Mouse (Mus musculus) ZHBTc4 (cell line): Measurements from ENCODE around the gene Dhx16.

Experiments used
- DNase-seq: peaks from one replicate; pipeline ENCODE4 v3.0.0-alpha.2; 2011; ENCODE audit warnings: low read depth, low spot score

The Dhx16 gene

GRCm38 (mm10) chr17:35920384-35920783 is 40.8 kb downstream of the Dhx16 start:
- DNase-seq: peak; percentile 26

DNA sequence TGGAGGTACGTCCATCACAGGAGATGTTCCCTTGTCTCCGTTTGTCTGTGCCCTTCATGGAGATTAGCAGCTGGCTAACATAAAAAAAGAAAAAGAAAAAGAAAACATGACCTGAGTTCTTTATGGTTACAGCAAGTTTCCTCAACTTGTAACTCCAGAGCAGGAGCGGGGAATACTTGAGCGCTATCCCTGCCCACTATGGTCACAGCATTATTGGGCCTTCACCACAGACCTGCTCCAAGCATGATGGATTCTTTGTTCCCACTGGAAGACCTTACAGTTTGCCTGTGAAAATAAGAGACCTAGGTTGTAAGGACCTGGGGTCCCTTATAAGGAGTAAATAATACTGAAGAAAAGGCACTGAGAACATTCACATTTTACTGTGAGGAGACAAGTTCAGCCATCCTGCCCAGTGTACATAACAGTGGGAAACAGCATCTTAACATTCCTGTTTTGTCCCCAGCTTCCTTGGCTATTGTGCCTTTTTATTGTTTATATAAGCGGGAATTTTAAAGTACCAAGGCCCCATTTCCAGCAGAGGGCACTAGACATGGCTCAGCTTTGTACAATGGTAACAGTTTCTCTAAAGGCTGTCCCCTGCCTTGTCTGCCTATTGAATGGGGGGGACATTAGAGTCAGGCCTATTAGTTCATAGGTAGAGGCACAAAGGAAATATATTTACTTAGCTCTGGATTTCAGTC is 41.4 kb downstream of the Dhx16 start:
- DNase-seq: peak; percentile 78

GRCm38 (mm10) chr17:35921710-35922109 is 42.1 kb downstream of the Dhx16 start:
- DNase-seq: no peak

GRCm38 (mm10) chr17:35922566-35922965 is 42.9 kb downstream of the Dhx16 start:
- no peak for DNase-seq

- no peak for DNase-seq
These were observed 43.7 kb downstream of the Dhx16 start for GRCm38 (mm10) chr17:35923281-35923680.

- DNase-seq: no peak
These were observed 47.9 kb downstream of the Dhx16 start for GRCm38 (mm10) chr17:35927471-35927870.

DNA sequence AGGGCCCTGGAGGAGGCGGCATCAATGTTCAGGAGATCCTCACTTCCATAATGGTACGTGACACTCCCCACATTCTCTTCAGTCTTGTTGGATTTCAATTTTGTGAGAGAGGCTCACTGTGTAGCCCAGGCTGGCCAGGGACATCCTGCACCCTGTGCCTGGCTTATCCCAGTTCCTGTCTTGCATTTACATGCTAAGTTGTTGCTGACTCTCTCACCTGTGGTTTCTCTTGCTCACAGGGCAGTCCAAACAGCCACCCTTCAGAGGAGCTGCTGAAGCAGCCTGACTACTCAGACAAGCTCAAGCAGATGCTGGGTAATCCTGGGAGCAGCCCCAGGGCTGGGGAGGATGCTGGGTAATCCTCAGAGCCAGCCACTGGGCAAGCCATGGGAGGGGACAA is 49.9 kb downstream of the Dhx16 start:
- no peak for DNase-seq

DNA sequence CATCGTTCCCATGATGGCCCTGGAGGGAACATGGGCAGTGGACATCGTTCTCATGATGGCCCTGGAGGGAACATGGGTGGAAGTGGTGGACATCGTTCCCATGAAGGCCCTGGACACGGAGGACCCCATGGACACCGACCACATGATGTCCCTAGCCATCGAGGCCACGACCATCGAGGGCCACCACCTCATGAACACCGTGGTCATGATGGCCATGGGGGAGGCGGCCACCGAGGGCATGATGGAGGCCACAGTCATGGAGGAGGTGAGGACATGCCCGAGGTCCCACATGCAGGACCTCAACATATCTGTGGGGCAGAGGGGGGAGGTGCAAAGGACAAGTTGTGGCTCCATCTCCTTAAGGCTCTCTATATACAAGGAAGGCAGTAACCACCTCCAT is 51.0 kb downstream of the Dhx16 start:
- DNase-seq: no peak

DNA sequence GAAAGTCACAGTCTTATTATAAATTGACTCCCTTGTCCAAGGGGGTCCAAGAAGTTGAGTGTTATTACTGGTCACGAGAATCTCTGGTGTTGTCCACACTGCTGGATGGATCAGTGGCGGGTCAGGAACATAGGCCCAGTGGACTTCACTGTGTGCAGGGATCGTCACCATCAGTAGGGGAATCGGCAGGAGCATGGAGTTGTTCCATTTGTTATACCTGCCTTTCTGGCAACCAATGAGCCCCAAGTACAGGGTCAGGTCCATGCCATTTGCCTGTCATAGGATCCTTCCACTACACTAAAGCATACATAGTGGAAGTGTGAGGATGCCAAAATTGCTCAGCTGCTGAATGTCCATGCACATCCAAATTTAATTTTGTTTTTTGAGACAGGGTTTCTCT is 53.0 kb downstream of the Dhx16 start:
- DNase-seq: no peak

DNA sequence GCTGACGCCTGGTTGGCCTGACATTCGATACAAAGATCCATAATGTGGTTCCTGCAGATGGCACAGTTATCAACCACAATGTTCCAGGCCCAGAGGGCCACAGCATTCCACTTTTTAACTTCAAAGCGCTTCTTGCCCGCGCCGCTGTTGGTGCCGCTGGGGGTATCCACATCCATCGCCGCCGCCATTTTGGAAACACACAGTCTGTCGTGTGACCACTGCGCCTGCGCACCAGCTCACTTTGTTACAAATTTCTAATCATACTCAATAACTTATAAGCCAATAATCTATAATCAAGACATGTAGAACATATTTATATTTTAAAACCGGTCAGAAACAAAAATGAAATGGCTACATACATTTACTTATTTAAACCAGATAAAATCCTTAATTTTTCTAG is 56.1 kb downstream of the Dhx16 start:
- DNase-seq: peak; percentile 66

DNA sequence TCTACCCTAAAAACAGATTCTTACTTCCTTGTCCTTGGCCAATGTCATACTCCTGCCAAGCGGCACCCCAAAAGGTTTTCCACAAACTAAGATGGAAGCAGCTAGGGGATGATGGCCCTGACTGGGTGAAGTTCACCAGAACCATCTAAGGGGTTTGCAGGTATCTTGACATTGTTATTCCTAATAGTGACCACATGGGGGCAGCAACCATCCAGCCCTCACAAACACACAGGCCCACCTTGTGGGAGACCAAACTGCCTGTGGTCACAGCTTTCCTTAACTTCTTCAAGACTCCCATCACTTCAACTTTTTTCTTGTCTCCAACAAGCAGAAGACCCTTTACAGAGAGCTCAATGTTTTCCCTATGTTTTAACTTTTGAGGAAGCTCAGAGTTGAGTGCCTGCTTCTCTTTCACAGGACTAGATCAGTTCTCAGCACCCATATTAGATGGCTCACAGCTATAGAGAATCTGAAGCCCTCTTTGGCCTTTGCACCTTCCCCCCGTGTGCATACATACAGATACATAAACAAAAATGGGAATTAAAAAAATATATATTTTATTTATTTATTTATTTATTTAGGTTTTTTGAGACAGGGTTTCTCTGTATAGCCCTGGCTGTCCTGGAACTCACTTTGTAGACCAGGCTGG is 58.2 kb downstream of the Dhx16 start:
- peak; percentile 89 for DNase-seq

- DNase-seq: peak; percentile 85
These were observed 59.5 kb downstream of the Dhx16 start for GRCm38 (mm10) chr17:35939108-35939507.

DNA sequence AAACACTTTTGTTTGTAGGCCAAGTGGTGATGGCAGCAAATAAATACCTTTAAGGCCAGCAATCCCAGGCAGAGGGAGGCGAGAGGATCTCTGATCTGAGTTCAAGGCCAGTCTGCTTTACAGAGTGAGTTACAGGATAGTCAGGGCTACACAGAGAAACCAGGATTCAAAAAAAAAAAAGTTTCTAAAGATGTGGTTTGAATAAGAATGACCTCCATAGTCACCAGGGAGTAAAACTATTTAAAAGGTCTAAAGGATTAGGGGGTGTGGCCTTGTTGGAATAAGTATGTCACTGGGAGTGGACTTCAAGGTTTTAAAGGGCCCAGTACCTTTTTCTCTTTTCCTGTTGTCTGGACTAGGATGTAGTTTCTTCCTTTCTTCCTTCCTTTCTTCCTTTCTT is 60.3 kb downstream of the Dhx16 start:
- DNase-seq: peak; percentile 88
